Mouse (Mus musculus): Measurements from ENCODE around the gene Gm21987.

- no peak for TF ChIP-seq POLR2A (IDR thresholded peaks at IDR 0.05; ENCODE audit: low read depth, low read length)
- no peak for TF ChIP-seq CTCF (IDR thresholded peaks at IDR 0.05; ENCODE audit: borderline replicate concordance, insufficient read depth, low read length)
Measured at GRCm38 (mm10) chr16:38401468-38401867, 54.6 kb downstream of the Gm21987 start.

Data from embryonic fibroblast, embryonic 13.5 days (primary cell).